Mouse (Mus musculus) C2C12 (cell line): ENCODE measurements around the gene Prpf19.

Experiments
- CTCF ChIP-seq: IDR thresholded peaks from one replicate; pipeline ENCODE4 v1.5.1; 2011; ENCODE audit not compliant: control insufficient read depth, insufficient read depth, insufficient read length
- MYOD1 ChIP-seq: IDR thresholded peaks from one replicate; pipeline ENCODE4 v1.6.1; 2011; ENCODE audit warnings: low read depth; ENCODE audit not compliant: control insufficient read depth, insufficient read length

GRCm38 (mm10) chr19:10846150-10846549 lies 48.9 kb upstream of the Prpf19 start:
- TF ChIP-seq MYOD1 (no peak), CTCF (no peak)
